Mouse (Mus musculus) T-helper 1 cell (primary cell): ENCODE results near the gene Agtrap.

Experiments used
- in situ Hi-C: fragments of 300-600 bp; cut with MboI, MseI; formaldehyde crosslinking; loops from one replicate; pipeline ENCODE4 v1.15.1; 2025; ENCODE audit warnings: high pct_unique_total_duplicates

The Agtrap gene

DNA sequence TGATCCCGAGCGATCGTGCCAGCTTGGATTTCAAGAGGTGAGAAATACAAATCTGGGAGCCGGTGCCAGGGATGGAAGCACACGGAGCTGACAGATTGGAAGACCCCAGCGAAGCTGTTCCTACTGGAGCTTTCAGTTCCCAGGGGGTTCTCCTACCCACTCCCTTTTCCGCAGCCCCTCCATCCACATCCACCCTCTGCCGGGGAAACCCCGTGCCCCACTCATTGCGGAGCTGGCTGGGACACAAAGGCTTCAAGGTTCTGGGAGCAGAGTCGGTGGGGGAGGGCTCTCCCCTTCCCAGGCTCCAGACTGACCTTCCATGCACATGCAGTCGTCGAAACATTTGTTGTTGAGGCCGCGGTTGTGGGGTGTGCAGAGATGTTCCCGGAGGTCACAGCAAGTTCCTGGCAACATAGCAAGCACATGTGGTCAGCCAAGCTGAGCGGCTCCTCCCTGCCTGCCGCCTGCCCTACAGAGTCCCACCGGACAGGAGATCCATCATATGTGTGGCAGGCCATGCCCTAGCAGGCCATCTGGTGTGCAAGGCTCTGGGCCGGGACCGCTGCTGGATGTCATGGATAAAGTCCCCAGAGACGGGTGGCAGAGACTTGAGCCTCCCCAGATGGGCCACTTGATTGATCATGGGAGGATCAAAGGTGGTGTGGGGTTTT, 19.9 kb upstream of the Agtrap start:
- in situ Hi-C loops, result no loop called here

DNA sequence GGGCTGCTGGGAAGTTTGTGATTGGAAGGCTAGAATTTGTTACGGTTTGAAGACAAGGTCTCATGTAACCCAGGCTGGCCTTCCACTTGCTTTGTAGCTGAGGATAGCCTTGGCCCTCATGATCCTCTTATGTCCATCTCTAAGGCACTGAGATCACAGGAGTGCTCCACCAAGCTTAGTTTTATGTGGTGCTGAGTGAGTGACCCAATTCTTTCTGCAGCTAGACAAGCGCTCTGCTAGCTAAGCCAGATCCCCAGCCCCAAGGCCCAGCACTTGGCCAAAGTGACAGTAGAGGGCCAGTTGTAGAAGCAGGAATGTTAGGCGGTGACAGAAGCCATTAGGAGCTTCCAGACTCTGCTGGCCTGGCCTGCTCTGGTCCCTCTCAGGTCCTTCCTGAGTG, 16.3 kb upstream of the Agtrap start:
- in situ Hi-C loops, result no loop called here

DNA sequence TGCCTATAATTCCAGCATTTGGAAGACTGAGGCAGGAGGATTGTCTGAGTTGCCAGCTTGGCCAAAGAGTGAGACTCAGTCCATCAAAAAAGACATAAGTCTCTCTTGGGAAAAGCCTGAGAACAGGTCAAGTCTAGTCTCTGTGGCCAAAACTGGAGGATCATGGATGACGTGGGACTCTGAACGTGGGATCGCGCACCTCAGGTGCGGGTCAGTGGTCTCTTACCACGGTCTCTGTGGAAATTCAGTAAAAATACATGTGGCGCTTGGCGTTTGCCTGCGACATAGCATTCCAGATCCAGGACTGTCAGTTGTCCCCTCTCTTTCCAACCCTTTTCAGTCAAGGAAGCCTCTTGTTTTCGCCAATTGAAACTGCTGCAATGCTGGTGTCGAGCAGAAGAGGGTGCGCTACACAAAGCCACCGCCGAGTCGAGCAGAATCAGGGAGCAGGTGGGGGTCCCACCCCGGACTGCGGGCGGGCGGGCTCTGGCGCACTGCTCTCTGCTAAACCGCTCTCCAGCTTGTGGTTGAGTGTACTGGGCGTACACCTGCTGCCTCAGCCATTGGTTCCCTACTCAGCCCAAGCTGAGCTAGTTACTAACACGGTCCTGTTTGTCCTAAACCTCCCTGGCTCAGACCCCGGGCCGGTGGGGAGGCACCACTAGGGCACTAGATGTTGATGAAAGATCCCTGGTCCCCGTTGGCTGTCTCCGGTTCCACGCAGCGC, 14.1 kb upstream of the Agtrap start:
- in situ Hi-C loops, result no loop called here

DNA sequence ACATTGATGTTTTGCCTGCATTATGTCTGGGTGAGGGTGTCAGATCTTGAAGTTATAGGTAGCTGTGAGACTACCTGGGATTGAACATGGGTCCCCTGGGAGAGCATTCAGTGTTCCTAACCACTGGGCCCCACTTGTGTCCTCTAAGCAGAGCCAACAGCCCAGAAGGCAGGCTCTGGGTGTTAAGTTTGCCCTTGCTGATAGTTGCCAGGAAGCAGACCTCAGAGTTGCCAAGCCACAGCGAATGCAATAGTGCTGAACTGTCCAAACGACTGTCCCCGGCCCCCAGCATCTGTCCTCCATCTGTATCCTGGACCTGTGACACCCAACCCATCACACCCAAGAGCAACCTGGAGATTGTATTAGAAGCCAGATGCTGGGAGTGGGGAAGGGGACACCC, 10.8 kb upstream of the Agtrap start:
- in situ Hi-C loops, result no loop called here

DNA sequence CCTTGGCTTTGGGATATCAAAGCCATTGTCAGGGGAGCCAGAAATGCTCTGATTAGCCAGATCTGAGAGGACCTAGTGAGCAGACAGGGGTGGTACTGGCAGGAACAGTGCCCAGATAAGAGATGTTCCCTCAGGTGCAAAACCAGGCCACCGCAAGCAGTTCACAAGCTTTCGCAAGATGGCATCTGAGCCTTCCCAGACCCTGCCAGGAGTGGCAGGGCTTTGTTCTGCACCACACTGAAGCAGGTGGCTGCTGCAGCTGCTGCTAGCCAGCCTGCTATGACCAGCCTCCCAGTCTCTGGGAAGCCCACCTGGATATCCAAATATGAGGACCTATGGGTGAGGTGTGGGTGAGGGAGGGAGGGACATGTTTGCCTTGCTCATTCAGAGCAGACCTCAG, 10.1 kb upstream of the Agtrap start:
- in situ Hi-C loops, result no loop called here

DNA sequence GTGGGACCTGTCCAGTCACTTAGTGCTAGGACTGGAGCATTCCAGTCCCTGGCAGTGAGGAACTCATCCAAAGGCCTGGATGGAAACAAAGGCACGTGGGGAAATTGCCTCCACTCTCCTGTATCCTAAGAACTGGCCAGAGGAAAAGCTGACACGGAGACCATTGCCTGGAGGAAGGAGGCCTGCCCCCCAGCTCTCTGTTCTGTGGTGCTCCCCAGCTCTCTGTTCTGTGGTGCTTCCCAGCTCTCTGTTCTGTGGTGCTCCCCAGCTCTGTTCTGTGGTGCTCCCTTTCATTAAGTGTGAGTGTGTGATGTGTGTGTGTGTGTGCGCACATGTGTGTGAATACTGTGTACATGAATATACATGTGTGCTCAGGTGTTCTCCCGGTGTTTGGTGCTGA, 7.2 kb upstream of the Agtrap start:
- in situ Hi-C loops, result no loop called here

DNA sequence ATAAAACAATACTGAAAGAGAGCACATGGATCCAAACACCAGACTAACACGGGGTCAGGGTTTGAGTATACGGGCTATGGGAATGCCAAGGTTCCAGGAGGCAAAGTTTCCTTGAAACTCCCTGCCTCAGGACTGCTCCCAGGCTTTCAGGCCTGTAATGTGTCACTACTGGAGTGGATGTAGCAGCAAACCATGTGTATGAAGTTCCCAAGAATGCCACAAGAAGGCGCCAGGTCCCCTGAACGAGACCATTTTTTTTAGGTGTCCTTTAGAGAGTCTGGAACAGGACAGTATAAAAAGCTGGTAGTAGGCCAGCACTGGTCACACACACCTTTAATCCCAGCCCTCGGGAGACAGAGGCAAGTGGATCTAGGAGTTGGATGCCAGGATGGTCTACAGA, 6.3 kb upstream of the Agtrap start:
- in situ Hi-C loops, result no loop called here

DNA sequence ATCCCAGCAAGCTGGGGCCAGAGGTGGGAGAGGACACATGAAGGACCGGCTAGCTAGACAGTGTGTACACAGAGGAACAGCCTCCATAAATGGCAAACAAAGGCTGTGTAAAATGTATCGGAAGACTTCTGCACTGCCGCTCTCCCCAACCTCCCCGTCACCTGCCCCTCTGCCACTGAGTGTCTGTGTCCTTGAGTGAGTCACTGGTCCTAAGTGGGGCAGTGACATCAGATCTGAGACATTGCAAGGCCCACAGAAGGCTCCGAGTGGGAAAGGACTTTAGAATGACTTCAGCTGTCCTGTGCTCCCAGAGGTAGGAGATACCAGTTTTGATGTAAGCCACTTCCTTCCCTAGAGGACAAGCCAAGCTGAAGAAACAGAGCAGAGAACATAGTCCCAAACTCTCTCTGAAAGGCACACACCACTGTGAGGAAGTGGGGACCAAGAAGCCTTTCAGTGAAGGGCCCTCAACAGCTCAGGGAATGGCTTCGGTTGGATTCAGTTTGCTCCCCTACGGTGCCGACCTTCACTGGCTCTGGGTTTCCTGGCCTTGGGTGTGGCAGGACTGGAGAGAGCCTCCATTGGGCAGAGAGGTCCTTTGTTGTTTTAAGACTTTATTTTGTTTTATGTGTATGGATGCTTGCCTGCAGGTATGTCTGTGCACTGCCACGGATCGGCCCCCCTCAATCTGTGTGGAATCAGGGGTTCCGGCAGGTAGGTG, 4.9 kb upstream of the Agtrap start:
- in situ Hi-C loops, result no loop called here

DNA sequence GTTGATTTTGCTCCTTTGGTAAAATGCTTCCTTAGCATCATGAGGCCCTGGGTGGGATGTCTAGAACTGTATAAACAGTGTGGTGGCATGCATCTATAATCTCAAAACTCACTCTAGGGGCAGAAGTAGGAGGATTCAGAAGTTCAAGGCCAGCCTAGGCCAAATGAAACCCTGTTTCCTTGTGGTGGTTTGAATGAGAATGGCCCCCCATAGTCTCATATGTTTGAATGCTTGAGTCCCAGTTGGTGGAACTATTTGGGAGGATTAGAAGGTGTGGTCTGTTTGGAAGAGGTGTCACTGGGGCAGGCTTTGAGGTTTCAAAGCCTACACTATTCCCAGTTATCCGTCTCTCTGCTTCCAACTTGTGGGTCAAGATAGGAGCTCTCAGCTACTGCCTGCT, 3.4 kb upstream of the Agtrap start:
- in situ Hi-C loops, result no loop called here

DNA sequence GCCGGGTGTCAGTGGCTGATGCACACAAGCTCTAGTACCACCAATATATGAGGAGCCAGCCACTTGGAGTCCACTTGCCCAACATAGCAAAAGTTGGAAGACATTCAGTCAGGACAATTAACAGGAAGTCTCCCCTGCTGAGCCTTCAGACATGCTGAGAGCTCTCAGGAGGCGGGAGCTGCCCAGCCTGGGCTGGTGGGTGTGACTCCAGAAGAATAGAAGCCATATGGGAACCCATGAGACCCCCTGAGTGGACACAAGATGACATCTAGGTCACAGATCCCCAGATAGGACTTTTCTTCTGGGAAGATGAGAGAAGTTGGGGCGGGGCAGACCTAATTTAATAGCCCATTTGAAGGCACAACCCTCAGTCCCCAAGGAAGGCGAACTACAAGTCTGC, 1.3 kb upstream of the Agtrap start:
- in situ Hi-C loops, result no loop called here

DNA sequence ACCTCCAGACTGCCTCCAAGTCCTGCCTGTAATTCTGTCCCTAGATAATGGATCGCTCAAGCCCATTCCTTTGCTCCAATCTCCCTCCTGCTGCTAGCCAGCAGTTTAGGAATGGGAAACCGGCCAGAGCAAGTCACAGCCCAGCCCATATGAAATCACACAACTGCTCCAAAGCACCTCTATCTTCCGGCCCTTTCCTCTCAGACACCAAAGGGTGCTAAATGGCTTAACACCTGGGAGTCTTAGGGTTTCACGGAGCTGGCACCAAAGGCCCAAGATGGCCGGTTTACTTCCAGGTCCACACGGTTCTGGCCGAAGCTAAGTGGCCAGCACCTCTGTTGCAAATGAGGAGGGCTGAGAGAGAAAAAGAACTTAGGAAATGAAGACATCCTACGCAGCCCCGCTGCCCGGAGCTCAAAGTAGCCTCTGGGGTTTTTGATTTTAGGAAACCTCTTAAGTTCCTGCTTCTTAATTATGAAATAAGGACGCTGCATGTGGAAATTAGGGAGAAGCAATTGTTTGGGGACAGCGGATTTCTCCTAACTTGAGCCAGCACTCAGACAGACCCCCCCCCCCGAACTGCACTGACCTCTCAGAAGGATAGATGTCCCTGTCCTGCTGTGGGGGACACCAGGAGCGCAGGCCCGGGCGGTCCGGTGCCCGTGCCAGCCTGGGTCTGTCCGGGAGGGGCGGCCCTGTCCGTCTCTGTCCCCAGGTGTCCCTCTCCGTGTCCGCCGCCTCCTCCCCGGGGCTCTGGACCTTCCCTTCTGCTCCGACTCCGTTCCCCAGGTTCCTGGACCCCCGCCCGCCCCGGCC, 532 bp downstream of the Agtrap start:
- in situ Hi-C loops, result no loop called here

DNA sequence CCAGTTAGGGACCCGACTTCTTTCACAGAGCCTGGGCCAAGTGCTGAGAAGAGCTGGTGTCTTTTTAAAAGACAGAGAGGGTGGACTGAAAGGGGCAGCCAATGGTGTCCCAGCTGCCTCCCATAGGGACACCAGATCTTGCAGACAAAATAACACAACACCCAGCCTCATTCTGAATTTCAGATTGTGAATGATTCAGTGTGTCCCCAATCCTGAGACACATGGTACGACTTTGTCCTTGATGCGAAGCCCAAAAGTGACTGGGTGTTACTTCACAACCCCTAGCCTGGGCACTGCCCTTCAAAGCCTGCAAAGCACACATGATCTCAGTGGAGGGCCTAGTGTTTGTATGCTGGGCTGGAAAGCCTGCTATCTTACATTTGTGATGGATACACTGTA, 1.9 kb downstream of the Agtrap start:
- in situ Hi-C loops, result no loop called here

DNA sequence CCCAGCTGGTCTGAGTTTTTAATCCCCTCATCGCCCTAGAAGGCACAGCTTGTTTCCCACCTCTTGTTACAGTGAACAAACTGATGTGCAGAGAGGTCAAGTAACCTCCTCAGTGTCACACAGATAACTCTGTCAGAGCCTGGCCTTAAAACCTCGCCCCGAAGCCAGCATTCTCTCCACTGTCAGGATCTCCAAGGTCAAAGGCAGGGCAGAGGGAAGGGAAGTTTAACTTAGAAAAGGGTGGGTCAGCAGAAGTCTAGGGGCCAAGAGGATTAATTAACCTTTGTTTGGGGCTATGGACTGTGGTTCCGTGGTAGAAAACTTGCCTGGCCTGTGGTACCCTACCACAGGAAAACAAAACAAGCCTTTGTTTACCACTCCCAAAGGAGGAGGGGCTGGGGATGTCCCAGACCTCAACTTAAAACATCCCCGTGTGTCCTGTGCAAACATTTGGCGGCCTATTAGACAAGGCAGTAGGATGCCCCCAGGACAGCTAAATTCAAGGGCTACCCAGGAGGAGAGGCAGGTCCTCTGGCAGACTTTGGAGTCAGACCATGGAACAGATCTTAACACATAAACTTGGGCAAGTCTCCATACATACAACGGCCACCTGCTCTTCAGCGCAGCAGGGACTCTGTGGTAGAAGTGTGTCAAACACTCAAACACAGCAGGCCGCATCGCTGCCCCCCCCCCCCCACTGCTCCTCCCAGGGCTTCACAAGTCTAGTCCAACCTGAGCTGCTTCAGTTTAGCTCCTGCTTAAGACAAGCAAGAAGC, 2.5 kb downstream of the Agtrap start:
- in situ Hi-C loops, result no loop called here

DNA sequence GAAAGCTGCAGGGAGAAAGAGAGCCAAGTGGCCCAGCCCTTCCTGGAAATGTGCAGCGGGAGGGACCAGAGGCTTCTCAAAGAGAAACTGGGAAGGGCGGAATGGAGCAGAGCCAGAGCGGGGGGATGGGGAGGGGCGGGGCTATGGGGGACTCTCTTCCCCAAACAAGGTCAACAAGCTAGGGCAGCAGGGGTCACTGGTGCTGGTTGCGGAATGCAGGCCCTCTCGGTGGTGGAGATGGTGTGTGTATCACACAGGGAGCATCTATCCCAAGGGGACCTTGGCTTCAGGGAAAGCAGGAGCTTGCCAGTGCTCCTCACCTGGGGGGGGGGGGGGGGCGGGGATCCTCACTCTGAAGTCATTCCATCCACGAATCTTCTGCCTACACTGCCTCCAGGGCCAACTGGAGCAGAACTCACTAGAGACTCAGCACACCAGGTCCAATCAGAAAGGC, 3.5 kb downstream of the Agtrap start:
- in situ Hi-C loops, result no loop called here

DNA sequence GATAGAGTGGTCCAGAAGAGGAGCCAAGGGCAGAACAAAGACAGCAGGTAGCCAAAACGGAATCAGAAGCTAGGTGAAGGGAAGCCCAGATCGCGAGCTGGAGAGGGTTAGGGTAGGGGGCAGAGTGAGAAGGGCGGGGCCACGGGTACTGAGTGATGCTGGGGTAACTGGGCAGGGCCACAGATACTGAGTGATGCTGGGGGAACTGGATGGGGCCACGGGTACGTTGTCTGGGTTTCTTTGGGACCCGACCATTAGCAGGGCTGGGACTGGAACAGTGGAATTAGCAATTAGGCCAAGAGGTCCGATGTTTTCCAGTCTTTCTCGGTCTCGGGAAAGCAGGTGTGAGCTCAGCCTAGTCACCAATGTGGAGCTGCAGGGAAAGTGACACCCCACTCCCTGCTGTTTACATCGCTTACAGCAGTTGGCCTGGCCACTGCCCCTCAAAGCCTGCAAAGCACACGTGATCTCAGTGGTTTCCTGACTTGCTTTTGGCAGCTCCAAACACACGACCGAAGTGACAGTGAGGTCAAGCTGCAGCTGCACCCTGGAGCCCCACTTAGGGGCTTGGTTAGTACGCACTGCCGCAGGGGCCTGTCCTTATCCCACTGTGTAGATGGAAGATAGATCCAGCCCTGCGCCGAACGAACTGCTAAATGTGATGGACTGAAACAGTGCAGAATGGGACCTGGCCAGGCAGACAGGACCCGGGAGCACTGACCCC, 4.5 kb downstream of the Agtrap start:
- in situ Hi-C loops, result no loop called here

DNA sequence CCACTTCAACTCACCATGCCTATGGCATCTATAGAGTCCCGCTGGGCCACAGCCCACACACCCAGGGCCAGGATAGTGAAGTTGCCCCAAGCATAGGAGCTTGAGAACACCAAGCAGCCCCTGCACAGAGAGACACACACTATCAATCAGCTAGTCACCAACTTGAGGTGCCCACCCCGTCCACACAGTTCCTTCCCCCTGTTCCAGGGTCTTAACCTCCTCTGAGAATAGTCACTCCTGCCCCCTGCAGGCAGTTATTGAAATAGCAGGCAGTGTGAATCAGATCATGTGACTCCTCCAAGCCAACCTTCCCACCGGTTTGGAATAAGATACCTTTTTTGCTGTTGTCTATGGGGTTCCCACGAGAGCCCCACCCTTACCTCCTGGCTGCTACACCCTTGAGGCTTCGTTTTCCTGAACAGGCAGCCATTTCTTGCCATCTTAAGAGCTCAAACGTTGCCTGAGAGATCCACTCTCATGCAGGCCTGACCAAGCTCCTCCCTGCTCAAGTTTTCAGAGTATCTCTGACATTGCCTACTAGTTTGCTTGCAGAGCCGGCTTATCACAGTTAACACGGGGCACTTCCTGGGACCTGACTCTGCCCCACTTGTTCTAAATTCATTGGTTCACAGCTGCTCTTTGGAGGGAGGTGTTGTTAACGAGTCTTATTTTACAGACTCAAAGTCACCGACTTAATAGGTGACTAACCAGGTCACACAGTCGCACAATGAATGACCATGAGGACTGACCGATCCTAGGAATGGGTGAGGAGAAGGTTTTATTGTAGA, 5.4 kb downstream of the Agtrap start:
- in situ Hi-C loops, result no loop called here

DNA sequence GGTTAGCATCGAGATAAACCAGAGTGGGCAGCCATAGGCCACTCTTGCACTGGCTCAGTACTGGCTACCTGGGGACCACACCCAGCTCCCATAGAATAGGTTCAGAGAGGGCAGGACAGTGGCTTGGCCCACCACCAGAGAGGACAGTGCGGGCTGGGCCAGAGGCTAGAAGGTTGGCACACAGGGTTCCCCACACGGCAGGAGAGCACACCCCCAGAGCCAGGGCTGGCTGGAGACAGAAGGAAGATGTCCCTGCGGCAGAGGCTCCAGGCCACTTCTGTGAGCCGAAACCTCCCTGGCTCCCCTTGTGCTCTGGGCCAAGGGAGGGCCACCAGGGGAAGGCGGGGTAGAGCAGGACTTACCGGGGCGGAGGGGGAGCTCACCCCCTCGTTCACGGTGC, 6.6 kb downstream of the Agtrap start:
- in situ Hi-C loops, result no loop called here

DNA sequence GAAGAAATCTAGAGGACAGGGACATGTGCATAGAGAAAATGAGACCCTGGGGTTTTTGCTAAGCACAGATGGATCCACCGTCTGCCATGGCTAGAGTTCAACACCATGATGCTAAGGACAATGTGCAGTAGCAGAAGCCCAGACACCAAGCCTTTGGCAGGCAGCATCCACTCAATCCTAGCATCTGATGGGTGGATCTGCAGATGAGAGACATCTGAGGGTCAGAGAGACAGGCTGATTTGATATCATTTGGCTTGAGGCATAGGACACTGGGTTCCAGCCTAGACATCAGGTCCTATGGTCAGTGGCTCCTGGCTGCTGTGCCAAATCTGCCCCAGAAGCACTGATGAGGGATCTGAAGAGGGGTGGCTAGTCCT, 7.2 kb downstream of the Agtrap start:
- in situ Hi-C loops, result no loop called here

DNA sequence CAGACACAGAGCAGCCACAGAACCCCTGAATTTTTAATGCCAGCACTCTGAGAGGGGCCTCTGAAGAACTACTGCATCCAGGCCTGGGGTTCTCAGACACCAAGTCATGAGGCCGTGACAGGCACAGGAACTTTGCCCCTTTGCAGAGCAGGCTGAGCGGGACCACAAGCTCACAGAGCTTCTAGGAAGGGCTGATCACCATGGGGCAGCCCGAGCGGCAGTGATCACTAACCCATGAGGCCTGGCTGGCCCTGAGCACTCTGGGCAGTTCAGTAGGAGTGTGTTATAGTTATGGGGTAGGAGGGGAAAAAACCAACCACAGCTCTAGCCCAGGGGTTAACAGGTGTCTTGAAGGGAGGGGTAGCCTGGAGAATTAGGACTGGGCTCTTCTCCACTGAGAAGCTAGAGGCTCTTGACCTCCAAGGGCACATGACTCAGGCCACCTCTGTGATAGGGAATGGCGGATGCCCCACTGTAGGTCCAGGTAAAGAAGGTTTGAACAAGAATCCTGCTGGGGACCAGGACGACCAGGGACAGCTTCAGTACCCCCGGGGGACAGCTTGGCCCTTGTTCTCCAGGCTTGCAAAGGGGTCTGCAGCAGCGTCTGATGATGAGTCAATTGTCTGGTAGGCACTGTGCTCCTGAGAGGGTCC, 7.8 kb downstream of the Agtrap start:
- in situ Hi-C loops, result no loop called here
